Mouse (Mus musculus): ENCODE results near the gene Hs3st2. TPM values are rescaled to one million over a fixed set of nuclear protein-coding genes. Genes with fewer than 3 reads are reported as not detected.

Gene Hs3st2
- polyA plus RNA-seq, 2 experiments: 1.1 TPM

DNA sequence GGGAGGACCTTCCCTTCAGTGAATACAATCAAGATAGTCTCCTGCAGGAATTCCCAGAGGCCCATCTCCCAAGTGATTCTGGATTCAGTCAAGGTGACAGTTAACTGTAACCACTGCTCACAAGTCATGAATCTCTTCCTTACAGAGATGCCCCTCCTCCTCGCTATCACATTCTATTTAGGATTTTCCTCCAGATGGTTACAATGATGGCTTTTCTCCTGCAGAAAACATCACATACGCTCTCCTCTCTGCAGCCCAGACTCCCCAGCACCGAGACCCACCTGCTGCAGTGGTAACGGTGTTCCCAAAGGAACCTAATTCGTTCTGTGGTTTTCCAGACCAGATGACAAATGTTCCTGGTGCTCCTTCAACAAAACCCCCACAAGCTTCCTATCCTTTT, 49.5 kb downstream of the Hs3st2 start:
- H3K9me3 ChIP-seq (ENCODE audit: control insufficient read depth, low read length): no peaks in the 10 kb centered on the region

DNA sequence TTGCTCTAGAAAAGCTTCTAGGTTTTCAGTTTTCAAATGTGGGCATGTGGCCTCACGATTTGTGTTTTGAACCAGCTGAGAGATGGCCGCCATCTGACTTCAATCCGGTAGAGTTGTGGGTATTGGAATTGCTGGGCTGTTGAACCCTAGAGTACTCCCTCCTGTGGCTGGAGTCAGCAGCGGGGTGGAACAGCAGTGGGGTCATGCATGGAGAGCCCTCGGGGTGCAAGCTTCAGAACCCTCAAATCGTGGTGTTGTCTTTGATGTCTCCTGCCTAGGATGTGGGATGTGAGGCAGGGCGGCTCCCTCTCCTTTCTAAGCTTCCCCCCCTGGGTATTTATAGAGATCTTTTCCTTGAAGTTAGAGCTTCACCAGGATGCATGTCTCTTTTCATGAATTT, 52.7 kb downstream of the Hs3st2 start:
- H3K4me1 ChIP-seq (ENCODE audit: control insufficient read depth, insufficient read depth, low read length): no peaks in the 10 kb centered on the region
- TF ChIP-seq POLR2A (IDR thresholded peaks at IDR 0.05; ENCODE audit: borderline replicate concordance, extremely low read depth, insufficient read depth, insufficient read length): no peak
- H3K27ac ChIP-seq (replicated peaks; ENCODE audit: low read depth, low read length): no peak overlapping the region
- WGBS: 62% methylated on average over 7 of the region's 7 CpGs
- H3K4me2 ChIP-seq (replicated peaks; ENCODE audit: low read depth, low read length, severe bottlenecking): no peak overlapping the region
- ATAC-seq (ENCODE audit: low FRiP score, low read depth) (no peak), DNase-seq (ENCODE audit: low spot score) (no peak)
- H3K9me3 ChIP-seq (ENCODE audit: control insufficient read depth, low read length): no peaks in the 10 kb centered on the region
- H3K36me3 ChIP-seq (ENCODE audit: control insufficient read depth, insufficient read depth, low read length): no peaks in the 10 kb centered on the region
- H3K27me3 ChIP-seq (ENCODE audit: control insufficient read depth, insufficient read depth, low read length): no peaks in the 10 kb centered on the region
- H3K4me3 ChIP-seq (replicated peaks; ENCODE audit: low read length): no peak overlapping the region
- no peak overlapping the region for H3K9ac ChIP-seq (ENCODE audit: low read depth, low read length, severe bottlenecking)

More for the DNA sequence above, 49.5 kb downstream of the Hs3st2 start:
- ATAC-seq (ENCODE audit: low FRiP score, low read depth): no peak
- Histone ChIP-seq H3K4me3 (replicated peaks; ENCODE audit: low read length) (no peak overlapping the region), H3K9ac (ENCODE audit: low read depth, low read length, severe bottlenecking) (no peak overlapping the region), H3K27ac (replicated peaks; ENCODE audit: low read depth, low read length) (no peak overlapping the region), H3K27me3 (ENCODE audit: control insufficient read depth, insufficient read depth, low read length) (no peaks in the 10 kb centered on the region), H3K4me1 (ENCODE audit: control insufficient read depth, insufficient read depth, low read length) (no peaks in the 10 kb centered on the region), H3K4me2 (replicated peaks; ENCODE audit: low read depth, low read length, severe bottlenecking) (no peak overlapping the region), H3K36me3 (ENCODE audit: control insufficient read depth, insufficient read depth, low read length) (no peaks in the 10 kb centered on the region)
- DNase-seq (ENCODE audit: low spot score): no peak
- TF ChIP-seq POLR2A (IDR thresholded peaks at IDR 0.05; ENCODE audit: borderline replicate concordance, extremely low read depth, insufficient read depth, insufficient read length): no peak
- WGBS: 69% methylated on average over 5 of the region's 5 CpGs

GRCm38 (mm10) chr7:121446281-121446680, 54.6 kb downstream of the Hs3st2 start:
- no peak overlapping the region for H3K9ac ChIP-seq (ENCODE audit: low read depth, low read length, severe bottlenecking)
- no peak for DNase-seq (ENCODE audit: low spot score)
- H3K9me3 ChIP-seq (ENCODE audit: control insufficient read depth, low read length): no peaks in the 10 kb centered on the region
- H3K4me1 ChIP-seq (ENCODE audit: control insufficient read depth, insufficient read depth, low read length): 0 out of 2 replicates have a peak, but pooled peaks cover 4% of the 10 kb centered on the region
- H3K4me3 ChIP-seq (replicated peaks; ENCODE audit: low read length): no peak overlapping the region
- H3K27me3 ChIP-seq (ENCODE audit: control insufficient read depth, insufficient read depth, low read length): no peaks in the 10 kb centered on the region
- no peak overlapping the region for H3K4me2 ChIP-seq (replicated peaks; ENCODE audit: low read depth, low read length, severe bottlenecking)
- ATAC-seq (ENCODE audit: low FRiP score, low read depth): no peak
- H3K27ac ChIP-seq (replicated peaks; ENCODE audit: low read depth, low read length): no peak overlapping the region
- 83% methylated on average over 4 of the region's 4 CpGs for WGBS
- TF ChIP-seq POLR2A (IDR thresholded peaks at IDR 0.05; ENCODE audit: borderline replicate concordance, extremely low read depth, insufficient read depth, insufficient read length): no peak
- no peaks in the 10 kb centered on the region for H3K36me3 ChIP-seq (ENCODE audit: control insufficient read depth, insufficient read depth, low read length)

GRCm38 (mm10) chr7:121450951-121451843, 59.5 kb downstream of the Hs3st2 start:
- no peak for DNase-seq (ENCODE audit: low spot score)
- no peak overlapping the region for H3K4me3 ChIP-seq (replicated peaks; ENCODE audit: low read length)
- 0 out of 2 replicates have a peak, but pooled peaks cover 4% of the 10 kb centered on the region for H3K4me1 ChIP-seq (ENCODE audit: control insufficient read depth, insufficient read depth, low read length)
- H3K4me2 ChIP-seq (replicated peaks; ENCODE audit: low read depth, low read length, severe bottlenecking): no peak overlapping the region
- 31% methylated on average over 13 of the region's 13 CpGs for WGBS
- H3K27me3 ChIP-seq (ENCODE audit: control insufficient read depth, insufficient read depth, low read length): no peaks in the 10 kb centered on the region
- no peak overlapping the region for H3K27ac ChIP-seq (replicated peaks; ENCODE audit: low read depth, low read length)
- no peaks in the 10 kb centered on the region for H3K36me3 ChIP-seq (ENCODE audit: control insufficient read depth, insufficient read depth, low read length)
- no peak overlapping the region for H3K9ac ChIP-seq (ENCODE audit: low read depth, low read length, severe bottlenecking)
- H3K9me3 ChIP-seq (ENCODE audit: control insufficient read depth, low read length): no peaks in the 10 kb centered on the region
- ATAC-seq (ENCODE audit: low FRiP score, low read depth): no peak
- TF ChIP-seq POLR2A (IDR thresholded peaks at IDR 0.05; ENCODE audit: borderline replicate concordance, extremely low read depth, insufficient read depth, insufficient read length): no peak

DNA sequence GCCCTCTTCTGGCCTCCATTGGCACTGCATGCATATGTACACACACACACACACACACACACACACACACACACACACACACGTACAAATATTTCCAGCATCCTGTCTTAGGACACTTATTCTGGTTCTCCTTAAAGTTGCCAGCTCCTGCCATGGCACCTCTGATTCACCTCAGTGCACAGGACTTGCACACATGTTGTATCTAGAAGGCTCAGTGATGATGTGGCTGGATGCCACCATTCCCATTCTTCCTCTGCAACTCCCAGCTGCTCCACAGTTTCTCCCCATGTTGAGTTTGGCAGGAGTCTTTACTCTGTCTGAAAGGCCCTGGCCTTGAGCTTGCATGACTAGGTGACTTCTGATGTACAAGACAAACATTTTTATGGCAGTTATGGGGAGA, 65.1 kb downstream of the Hs3st2 start:
- no peaks in the 10 kb centered on the region for H3K9me3 ChIP-seq (ENCODE audit: control insufficient read depth, low read length)
- no peaks in the 10 kb centered on the region for H3K4me1 ChIP-seq (ENCODE audit: control insufficient read depth, insufficient read depth, low read length)
- H3K36me3 ChIP-seq (ENCODE audit: control insufficient read depth, insufficient read depth, low read length): no peaks in the 10 kb centered on the region
- H3K9ac ChIP-seq (ENCODE audit: low read depth, low read length, severe bottlenecking): no peak overlapping the region
- ATAC-seq (ENCODE audit: low FRiP score, low read depth) (no peak), DNase-seq (ENCODE audit: low spot score) (no peak)
- H3K4me3 ChIP-seq (replicated peaks; ENCODE audit: low read length): no peak overlapping the region
- 82% methylated on average over 1 of the region's 1 CpGs for WGBS
- no peak overlapping the region for H3K27ac ChIP-seq (replicated peaks; ENCODE audit: low read depth, low read length)
- no peak overlapping the region for H3K4me2 ChIP-seq (replicated peaks; ENCODE audit: low read depth, low read length, severe bottlenecking)
- H3K27me3 ChIP-seq (ENCODE audit: control insufficient read depth, insufficient read depth, low read length): no peaks in the 10 kb centered on the region
- TF ChIP-seq POLR2A (IDR thresholded peaks at IDR 0.05; ENCODE audit: borderline replicate concordance, extremely low read depth, insufficient read depth, insufficient read length): no peak

Measured in limb, embryonic 14.5 days (tissue).